Mouse (Mus musculus): Measurements from ENCODE around the gene Ssh1. TPM values are rescaled to one million over a fixed set of nuclear protein-coding genes. Genes with fewer than 3 reads are reported as not detected.
A peak's percentile ranks its signal among the peaks of the same experiment; 100 is the strongest.

Gene Ssh1
- polyA plus RNA-seq, 1 experiment from 2014 or later: 16.6 TPM

GRCm38 (mm10) chr5:113943328-113943727, 50.4 kb downstream of the Ssh1 start:
- Histone ChIP-seq H3K9me3 (no peaks in the 10 kb centered on the region), H3K36me3 (peaks cover 88% of the 10 kb centered on the region), H3K27ac (no peak overlapping the region), H3K9ac (no peak overlapping the region), H3K4me2 (no peak overlapping the region), H3K4me3 (no peak overlapping the region), H3K4me1 (no peaks in the 10 kb centered on the region), H3K27me3 (no peaks in the 10 kb centered on the region)
- ATAC-seq (ENCODE audit: borderline replicate concordance, extremely low read depth, low FRiP score, low TSS enrichment): no peak
- WGBS: 71% methylated on average over 12 of the region's 12 CpGs

- Histone ChIP-seq H3K36me3 (peaks cover 83% of the 10 kb centered on the region), H3K27me3 (no peaks in the 10 kb centered on the region), H3K9me3 (no peaks in the 10 kb centered on the region), H3K4me1 (no peaks in the 10 kb centered on the region), H3K4me3 (no peak overlapping the region), H3K9ac (no peak overlapping the region), H3K27ac (no peak overlapping the region), H3K4me2 (no peak overlapping the region)
- ATAC-seq (ENCODE audit: borderline replicate concordance, extremely low read depth, low FRiP score, low TSS enrichment): no peak
- 81% methylated on average over 12 of the region's 12 CpGs for WGBS
Observed at GRCm38 (mm10) chr5:113942580-113942979, 51.1 kb downstream of the Ssh1 start.

- WGBS: 51% methylated on average over 12 of the region's 12 CpGs
Observed at GRCm38 (mm10) chr5:113939263-113939900, 54.3 kb downstream of the Ssh1 start.

GRCm38 (mm10) chr5:113937650-113938049, 56.0 kb downstream of the Ssh1 start:
- Histone ChIP-seq H3K9ac (no peak overlapping the region), H3K36me3 (peaks cover 38% of the 10 kb centered on the region), H3K9me3 (no peaks in the 10 kb centered on the region), H3K27me3 (no peaks in the 10 kb centered on the region), H3K4me3 (no peak overlapping the region), H3K4me2 (no peak overlapping the region), H3K27ac (no peak overlapping the region), H3K4me1 (0 out of 2 replicates have a peak, but pooled peaks cover 9% of the 10 kb centered on the region)
- ATAC-seq (ENCODE audit: borderline replicate concordance, extremely low read depth, low FRiP score, low TSS enrichment): no peak
- WGBS: 67% methylated on average over 7 of the region's 7 CpGs

More at GRCm38 (mm10) chr5:113939263-113939900, 54.3 kb downstream of the Ssh1 start:
- Histone ChIP-seq H3K9me3 (no peaks in the 10 kb centered on the region), H3K36me3 (peaks cover 55% of the 10 kb centered on the region), H3K27me3 (no peaks in the 10 kb centered on the region), H3K4me1 (0 out of 2 replicates have a peak, but pooled peaks cover 4% of the 10 kb centered on the region), H3K27ac (no peak overlapping the region), H3K9ac (no peak overlapping the region), H3K4me2 (no peak overlapping the region), H3K4me3 (no peak overlapping the region)
- no peak for ATAC-seq (ENCODE audit: borderline replicate concordance, extremely low read depth, low FRiP score, low TSS enrichment)

- 45% methylated on average over 6 of the region's 6 CpGs for WGBS
- Histone ChIP-seq H3K9me3 (no peaks in the 10 kb centered on the region), H3K27me3 (no peaks in the 10 kb centered on the region), H3K36me3 (peaks cover 8% of the 10 kb centered on the region; the same call in 1 of the 2 replicates), H3K27ac (no peak overlapping the region), H3K4me2 (no peak overlapping the region), H3K4me3 (no peak overlapping the region), H3K4me1 (peaks cover 23% of the 10 kb centered on the region), H3K9ac (no peak overlapping the region)
- ATAC-seq (ENCODE audit: borderline replicate concordance, extremely low read depth, low FRiP score, low TSS enrichment): no peak
Observed at GRCm38 (mm10) chr5:113933889-113934288, 59.8 kb downstream of the Ssh1 start.

GRCm38 (mm10) chr5:113933480-113933879, 60.2 kb downstream of the Ssh1 start:
- ATAC-seq (ENCODE audit: borderline replicate concordance, extremely low read depth, low FRiP score, low TSS enrichment): no peak
- no peak overlapping the region for H3K27ac ChIP-seq
- H3K9me3 ChIP-seq: no peaks in the 10 kb centered on the region
- H3K36me3 ChIP-seq: peaks cover 4% of the 10 kb centered on the region; the same call in 1 of the 2 replicates
- no peak overlapping the region for H3K9ac ChIP-seq
- peaks cover 23% of the 10 kb centered on the region for H3K4me1 ChIP-seq
- WGBS: 76% methylated on average over 4 of the region's 4 CpGs
- no peak overlapping the region for H3K4me3 ChIP-seq
- no peaks in the 10 kb centered on the region for H3K27me3 ChIP-seq
- H3K4me2 ChIP-seq: no peak overlapping the region

GRCm38 (mm10) chr5:113932310-113932709, 61.4 kb downstream of the Ssh1 start:
- Histone ChIP-seq H3K9me3 (no peaks in the 10 kb centered on the region), H3K27me3 (no peaks in the 10 kb centered on the region), H3K4me1 (peaks cover 21% of the 10 kb centered on the region), H3K9ac (no peak overlapping the region), H3K36me3 (no peaks in the 10 kb centered on the region), H3K4me2 (no peak overlapping the region), H3K27ac (no peak overlapping the region), H3K4me3 (no peak overlapping the region)
- WGBS: 72% methylated on average over 3 of the region's 3 CpGs
- ATAC-seq (ENCODE audit: borderline replicate concordance, extremely low read depth, low FRiP score, low TSS enrichment): no peak

GRCm38 (mm10) chr5:113930648-113931609, 62.8 kb downstream of the Ssh1 start:
- no peak for ATAC-seq (ENCODE audit: borderline replicate concordance, extremely low read depth, low FRiP score, low TSS enrichment)
- peak overlapping the region; percentile 84 for H3K27ac ChIP-seq
- H3K4me2 ChIP-seq: peak overlapping the region; percentile 21
- H3K9me3 ChIP-seq: no peaks in the 10 kb centered on the region
- 33% methylated on average over 18 of the region's 18 CpGs for WGBS
- peaks cover 19% of the 10 kb centered on the region for H3K4me1 ChIP-seq
- H3K9ac ChIP-seq: no peak overlapping the region
- no peaks in the 10 kb centered on the region for H3K27me3 ChIP-seq
- H3K4me3 ChIP-seq: no peak overlapping the region
- no peaks in the 10 kb centered on the region for H3K36me3 ChIP-seq

- Histone ChIP-seq H3K4me1 (peaks cover 19% of the 10 kb centered on the region), H3K4me3 (no peak overlapping the region), H3K27ac (peak overlapping the region; percentile 63), H3K27me3 (no peaks in the 10 kb centered on the region), H3K9me3 (no peaks in the 10 kb centered on the region), H3K36me3 (no peaks in the 10 kb centered on the region), H3K9ac (peak overlapping the region; percentile 2; the same call in 1 of the 2 replicates), H3K4me2 (peak overlapping the region; percentile 36; the same call in 1 of the 2 replicates)
- 40% methylated on average over 10 of the region's 10 CpGs for WGBS
- ATAC-seq (ENCODE audit: borderline replicate concordance, extremely low read depth, low FRiP score, low TSS enrichment): no peak; the same call in 1 of the 2 replicates
Observed at GRCm38 (mm10) chr5:113929950-113930647, 63.6 kb downstream of the Ssh1 start.

GRCm38 (mm10) chr5:113929526-113929925, 64.2 kb downstream of the Ssh1 start:
- H3K9me3 ChIP-seq: no peaks in the 10 kb centered on the region
- H3K36me3 ChIP-seq: no peaks in the 10 kb centered on the region
- peaks cover 19% of the 10 kb centered on the region for H3K4me1 ChIP-seq
- 63% methylated on average over 10 of the region's 10 CpGs for WGBS
- peak overlapping the region; percentile 36; the same call in 1 of the 2 replicates for H3K4me2 ChIP-seq
- H3K27ac ChIP-seq: peak overlapping the region; percentile 63
- no peak overlapping the region for H3K4me3 ChIP-seq
- no peak for ATAC-seq (ENCODE audit: borderline replicate concordance, extremely low read depth, low FRiP score, low TSS enrichment)
- no peaks in the 10 kb centered on the region for H3K27me3 ChIP-seq
- H3K9ac ChIP-seq: no peak overlapping the region

GRCm38 (mm10) chr5:113924608-113925007, 69.1 kb downstream of the Ssh1 start:
- Histone ChIP-seq H3K36me3 (no peaks in the 10 kb centered on the region), H3K27ac (no peak overlapping the region), H3K9ac (no peak overlapping the region), H3K9me3 (no peaks in the 10 kb centered on the region), H3K27me3 (no peaks in the 10 kb centered on the region), H3K4me2 (no peak overlapping the region), H3K4me3 (no peak overlapping the region), H3K4me1 (peaks cover 8% of the 10 kb centered on the region; the same call in 1 of the 2 replicates)
- no peak for ATAC-seq (ENCODE audit: borderline replicate concordance, extremely low read depth, low FRiP score, low TSS enrichment)
- WGBS: 79% methylated on average over 4 of the region's 4 CpGs

Measured in lung, embryonic 15.5 days (tissue).